Mouse (Mus musculus) liver, embryonic 14.5 days (tissue): ENCODE data around the gene Recql5.

Experiments used
- CTCF ChIP-seq: IDR thresholded peaks from 2 replicates; pipeline ENCODE4 v1.5.1; 2016; ENCODE audit warnings: antibody characterized with exemption, low read depth, control low read depth
- EP300 ChIP-seq: IDR thresholded peaks from 2 replicates; pipeline ENCODE4 v1.6.1; 2016; ENCODE audit warnings: antibody characterized with exemption, low read depth

- TF ChIP-seq EP300: peak; percentile 84
- peak; percentile 27; the same call in 1 of the 2 replicates for TF ChIP-seq CTCF
Observed at GRCm38 (mm10) chr11:115911134-115911561, 22.1 kb downstream of the Recql5 start.
